Mouse (Mus musculus): ENCODE results near the gene Ankrd52.

Gene Ankrd52

GRCm38 (mm10) chr10:128442718-128443117 lies 65.8 kb downstream of the Ankrd52 start:
- DNase-seq = no peak

- no peak for DNase-seq
These were observed 67.4 kb downstream of the Ankrd52 start for GRCm38 (mm10) chr10:128444354-128444753.

- no peak for DNase-seq
These were observed 68.5 kb downstream of the Ankrd52 start for GRCm38 (mm10) chr10:128445407-128445806.

- no peak for DNase-seq
These were observed 74.1 kb downstream of the Ankrd52 start for GRCm38 (mm10) chr10:128451014-128451413.

GRCm38 (mm10) chr10:128454471-128454870 lies 77.6 kb downstream of the Ankrd52 start:
- DNase-seq = no peak

- no peak for DNase-seq
These were observed 78.4 kb downstream of the Ankrd52 start for GRCm38 (mm10) chr10:128455280-128455679.

GRCm38 (mm10) chr10:128457676-128458075 lies 80.8 kb downstream of the Ankrd52 start:
- DNase-seq = no peak

Data from kidney, adult 11 months (tissue).